Mouse (Mus musculus): ENCODE data around the gene Ppp1r14a. TPM values are rescaled to one million over a fixed set of nuclear protein-coding genes. Genes with fewer than 3 reads are reported as not detected.

Gene Ppp1r14a
- polyA plus RNA-seq, 1 experiment from 2014 or later = 246 TPM

DNA sequence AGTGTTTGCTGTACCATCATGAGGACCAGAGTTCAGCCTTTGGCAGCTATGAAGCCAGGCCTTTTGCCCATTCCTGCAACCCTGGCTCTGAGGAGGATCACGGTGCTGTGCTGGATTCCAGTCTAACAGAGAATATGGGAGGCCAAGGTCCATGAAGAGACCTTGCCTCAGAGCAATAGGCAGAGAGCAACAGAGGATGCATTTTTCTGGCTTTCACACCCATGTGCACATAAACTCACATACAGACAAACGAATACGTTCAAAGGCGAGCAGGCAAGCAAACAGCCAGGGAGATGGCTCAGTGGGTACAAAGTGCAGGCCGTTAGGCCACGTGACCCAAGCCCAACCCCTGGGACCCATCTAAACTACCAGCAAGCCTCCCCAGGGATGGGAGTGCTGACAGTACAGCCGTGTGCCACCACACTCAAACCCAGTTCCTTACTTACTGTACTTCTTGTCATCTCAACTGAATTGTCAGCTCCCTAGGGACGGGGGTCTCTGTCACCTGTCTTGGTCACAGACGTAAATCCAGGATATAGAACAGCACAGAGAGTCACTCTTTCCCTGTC lies 49.3 kb downstream of the Ppp1r14a start:
- TF ChIP-seq EP300 (IDR thresholded peaks at IDR 0.05) (no peak), CTCF (IDR thresholded peaks at IDR 0.05) (no peak)
- H3K4me1 ChIP-seq (ENCODE audit: insufficient read depth, low read depth, low read length) = no peaks in the 10 kb centered on the region

DNA sequence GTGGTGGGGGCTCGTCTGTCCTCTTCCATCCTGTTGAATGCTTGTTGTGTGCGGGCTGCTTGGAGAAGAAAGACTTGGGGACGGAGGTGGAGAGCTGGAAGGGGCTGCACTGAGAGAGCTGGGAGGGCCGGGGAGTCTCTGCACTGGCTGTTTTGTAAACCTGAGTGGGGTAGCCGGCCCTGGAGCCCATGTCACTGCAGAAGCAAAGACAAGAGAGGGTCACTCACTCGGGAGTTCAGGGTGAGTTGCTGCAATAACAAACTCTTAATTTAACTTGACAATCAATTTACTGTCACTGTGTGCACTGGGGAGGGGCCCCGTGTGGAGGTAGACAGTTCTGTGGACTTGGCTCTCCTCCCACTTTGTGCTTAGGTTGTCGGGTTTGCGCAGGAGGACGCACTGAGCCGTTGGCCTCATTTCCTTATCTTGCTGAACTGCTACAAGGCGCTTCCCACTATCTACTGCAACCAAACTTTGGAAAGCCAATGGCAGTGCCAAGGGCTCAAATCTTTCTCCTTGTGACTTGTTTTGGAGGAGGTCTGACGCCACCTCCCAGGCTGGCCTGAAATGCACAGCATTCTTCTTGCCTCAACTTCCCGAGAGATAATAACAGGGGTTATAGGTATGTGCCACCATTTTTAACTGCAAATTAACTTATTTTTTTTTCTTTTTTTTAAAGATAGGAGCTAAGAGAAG lies 50.0 kb downstream of the Ppp1r14a start:
- ATAC-seq = no peak
- Histone ChIP-seq H3K36me3 (ENCODE audit: insufficient read depth, low read length) (no peaks in the 10 kb centered on the region), H3K4me3 (ENCODE audit: low read depth, low read length) (no peak overlapping the region), H3K27me3 (replicated peaks; ENCODE audit: insufficient read depth, low read length) (no peaks in the 10 kb centered on the region), H3K9me3 (ENCODE audit: low read length) (no peaks in the 10 kb centered on the region), H3K9ac (replicated peaks; ENCODE audit: low read depth) (no peak overlapping the region), H3K27ac (ENCODE audit: low read length) (no peak overlapping the region), H3K4me1 (ENCODE audit: insufficient read depth, low read depth, low read length) (no peaks in the 10 kb centered on the region), H3K4me2 (replicated peaks; ENCODE audit: low read depth, low read length) (no peak overlapping the region)
- 57% methylated on average over 14 of the region's 14 CpGs for WGBS
- DNase-seq (ENCODE audit: low spot score) = no peak
- no peak for TF ChIP-seq EP300 (IDR thresholded peaks at IDR 0.05)
- no peak for TF ChIP-seq CTCF (IDR thresholded peaks at IDR 0.05)

More for the DNA sequence above, 49.3 kb downstream of the Ppp1r14a start:
- DNase-seq (ENCODE audit: low spot score) (no peak), ATAC-seq (no peak)
- no peaks in the 10 kb centered on the region for H3K9me3 ChIP-seq (ENCODE audit: low read length)
- no peaks in the 10 kb centered on the region for H3K27me3 ChIP-seq (replicated peaks; ENCODE audit: insufficient read depth, low read length)
- 81% methylated on average over 9 of the region's 9 CpGs for WGBS
- H3K4me2 ChIP-seq (replicated peaks; ENCODE audit: low read depth, low read length) = no peak overlapping the region
- H3K4me3 ChIP-seq (ENCODE audit: low read depth, low read length) = no peak overlapping the region
- no peaks in the 10 kb centered on the region for H3K36me3 ChIP-seq (ENCODE audit: insufficient read depth, low read length)
- no peak overlapping the region for H3K27ac ChIP-seq (ENCODE audit: low read length)
- no peak overlapping the region for H3K9ac ChIP-seq (replicated peaks; ENCODE audit: low read depth)

DNA sequence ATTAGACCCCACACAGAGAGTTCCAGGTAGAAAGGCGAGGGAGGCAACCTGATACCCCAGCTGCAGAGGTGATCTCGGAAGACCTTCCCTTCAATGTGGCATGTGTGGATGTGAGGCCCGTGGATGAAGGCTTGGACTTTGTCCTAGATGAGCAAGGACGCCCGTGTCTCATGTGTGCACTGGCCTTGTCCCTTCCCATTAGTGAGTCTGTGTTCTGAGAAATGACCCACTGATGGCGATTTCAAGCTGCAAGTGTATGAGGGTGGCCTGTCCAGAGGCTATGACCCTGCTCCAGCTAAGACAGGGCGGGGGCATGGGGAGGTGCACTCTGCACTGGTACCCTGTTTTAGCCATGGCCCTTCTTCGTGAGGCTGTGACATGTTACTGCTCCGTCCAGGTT lies 51.1 kb downstream of the Ppp1r14a start:
- Histone ChIP-seq H3K4me1 (ENCODE audit: insufficient read depth, low read depth, low read length) (no peaks in the 10 kb centered on the region), H3K9me3 (ENCODE audit: low read length) (no peaks in the 10 kb centered on the region), H3K36me3 (ENCODE audit: insufficient read depth, low read length) (no peaks in the 10 kb centered on the region), H3K27me3 (replicated peaks; ENCODE audit: insufficient read depth, low read length) (no peaks in the 10 kb centered on the region), H3K4me2 (replicated peaks; ENCODE audit: low read depth, low read length) (no peak overlapping the region), H3K9ac (replicated peaks; ENCODE audit: low read depth) (no peak overlapping the region), H3K27ac (ENCODE audit: low read length) (no peak overlapping the region), H3K4me3 (ENCODE audit: low read depth, low read length) (no peak overlapping the region)
- TF ChIP-seq EP300 (IDR thresholded peaks at IDR 0.05) (no peak), CTCF (IDR thresholded peaks at IDR 0.05) (no peak)
- no peak for ATAC-seq
- WGBS = 87% methylated on average over 9 of the region's 9 CpGs
- DNase-seq (ENCODE audit: low spot score) = no peak

GRCm38 (mm10) chr7:29340838-29341237 lies 51.7 kb downstream of the Ppp1r14a start:
- H3K9ac ChIP-seq (replicated peaks; ENCODE audit: low read depth) = no peak overlapping the region
- DNase-seq (ENCODE audit: low spot score) (no peak), ATAC-seq (no peak)
- TF ChIP-seq EP300 (IDR thresholded peaks at IDR 0.05) (no peak), CTCF (IDR thresholded peaks at IDR 0.05) (no peak)
- H3K9me3 ChIP-seq (ENCODE audit: low read length) = no peaks in the 10 kb centered on the region
- no peak overlapping the region for H3K4me2 ChIP-seq (replicated peaks; ENCODE audit: low read depth, low read length)
- H3K36me3 ChIP-seq (ENCODE audit: insufficient read depth, low read length) = no peaks in the 10 kb centered on the region
- 88% methylated on average over 8 of the region's 8 CpGs for WGBS
- no peaks in the 10 kb centered on the region for H3K27me3 ChIP-seq (replicated peaks; ENCODE audit: insufficient read depth, low read length)
- no peak overlapping the region for H3K27ac ChIP-seq (ENCODE audit: low read length)
- H3K4me3 ChIP-seq (ENCODE audit: low read depth, low read length) = no peak overlapping the region
- H3K4me1 ChIP-seq (ENCODE audit: insufficient read depth, low read depth, low read length) = no peaks in the 10 kb centered on the region

- H3K27ac ChIP-seq (ENCODE audit: low read length) = no peak overlapping the region
- no peak overlapping the region for H3K4me3 ChIP-seq (ENCODE audit: low read depth, low read length)
- DNase-seq (ENCODE audit: low spot score) = no peak
- H3K4me2 ChIP-seq (replicated peaks; ENCODE audit: low read depth, low read length) = no peak overlapping the region
- no peaks in the 10 kb centered on the region for H3K27me3 ChIP-seq (replicated peaks; ENCODE audit: insufficient read depth, low read length)
- H3K4me1 ChIP-seq (ENCODE audit: insufficient read depth, low read depth, low read length) = no peaks in the 10 kb centered on the region
- H3K9ac ChIP-seq (replicated peaks; ENCODE audit: low read depth) = no peak overlapping the region
- ATAC-seq = no peak
- WGBS = 81% methylated on average over 12 of the region's 12 CpGs
- TF ChIP-seq EP300 (IDR thresholded peaks at IDR 0.05) = no peak
- no peak for TF ChIP-seq CTCF (IDR thresholded peaks at IDR 0.05)
- H3K36me3 ChIP-seq (ENCODE audit: insufficient read depth, low read length) = no peaks in the 10 kb centered on the region
- H3K9me3 ChIP-seq (ENCODE audit: low read length) = no peaks in the 10 kb centered on the region
These were observed 52.6 kb downstream of the Ppp1r14a start for GRCm38 (mm10) chr7:29341722-29342121.

- Histone ChIP-seq H3K4me2 (replicated peaks; ENCODE audit: low read depth, low read length) (no peak overlapping the region), H3K4me3 (ENCODE audit: low read depth, low read length) (no peak overlapping the region), H3K27ac (ENCODE audit: low read length) (no peak overlapping the region), H3K9me3 (ENCODE audit: low read length) (no peaks in the 10 kb centered on the region), H3K36me3 (ENCODE audit: insufficient read depth, low read length) (no peaks in the 10 kb centered on the region), H3K4me1 (ENCODE audit: insufficient read depth, low read depth, low read length) (no peaks in the 10 kb centered on the region), H3K9ac (replicated peaks; ENCODE audit: low read depth) (no peak overlapping the region), H3K27me3 (replicated peaks; ENCODE audit: insufficient read depth, low read length) (no peaks in the 10 kb centered on the region)
- TF ChIP-seq EP300 (IDR thresholded peaks at IDR 0.05) (no peak), CTCF (IDR thresholded peaks at IDR 0.05) (no peak)
- ATAC-seq (no peak), DNase-seq (ENCODE audit: low spot score) (no peak)
- 67% methylated on average over 8 of the region's 8 CpGs for WGBS
These were observed 53.5 kb downstream of the Ppp1r14a start for GRCm38 (mm10) chr7:29342489-29343092.

Other genes starting within 250 kb of the Ppp1r14a start
- 0.01 and 0.05 TPM in 2 replicates for gene Ryr1, start 164.1 kb upstream of the Ppp1r14a start, polyA plus RNA-seq (2015; fragmentation: Nextera tagmentation; extraction: Ambion mirVana)
- 1.3 and 2.4 TPM in 2 replicates for gene Rasgrp4, start 154.5 kb upstream of the Ppp1r14a start, polyA plus RNA-seq (2015; fragmentation: Nextera tagmentation; extraction: Ambion mirVana)
- gene Fam98c, start 133.1 kb upstream of the Ppp1r14a start, polyA plus RNA-seq (2015; fragmentation: Nextera tagmentation; extraction: Ambion mirVana) = 35.7 and 40.2 TPM in 2 replicates
- 0.11 and 0.44 TPM in 2 replicates for gene Ggn, start 119.1 kb upstream of the Ppp1r14a start, polyA plus RNA-seq (2015; fragmentation: Nextera tagmentation; extraction: Ambion mirVana)
- 0.95 and 0.98 TPM in 2 replicates for gene Spred3, start 118.9 kb upstream of the Ppp1r14a start, polyA plus RNA-seq (2015; fragmentation: Nextera tagmentation; extraction: Ambion mirVana)
- 234 and 250 TPM in 2 replicates for gene Psmd8, start 108.6 kb upstream of the Ppp1r14a start, polyA plus RNA-seq (2015; fragmentation: Nextera tagmentation; extraction: Ambion mirVana)
- 0.81 and 1.00 TPM in 2 replicates for gene Catsperg1, start 75.3 kb upstream of the Ppp1r14a start, polyA plus RNA-seq (2015; fragmentation: Nextera tagmentation; extraction: Ambion mirVana)
- 2.2 and 2.4 TPM in 2 replicates for gene Kcnk6, start 56.8 kb upstream of the Ppp1r14a start, polyA plus RNA-seq (2015; fragmentation: Nextera tagmentation; extraction: Ambion mirVana)
- 93.9 and 96.2 TPM in 2 replicates for gene Yif1b, start 51.0 kb upstream of the Ppp1r14a start, polyA plus RNA-seq (2015; fragmentation: Nextera tagmentation; extraction: Ambion mirVana)
- gene 2200002D01Rik, start 40.8 kb upstream of the Ppp1r14a start, polyA plus RNA-seq (2015; fragmentation: Nextera tagmentation; extraction: Ambion mirVana) = 123 and 134 TPM in 2 replicates
- 429 and 453 TPM in 2 replicates for gene Spint2, start 7.4 kb upstream of the Ppp1r14a start, polyA plus RNA-seq (2015; fragmentation: Nextera tagmentation; extraction: Ambion mirVana)
- 2.0 and 2.5 TPM in 2 replicates for gene Dpf1, start 14.6 kb downstream of the Ppp1r14a start, polyA plus RNA-seq (2015; fragmentation: Nextera tagmentation; extraction: Ambion mirVana)
- 17.7 and 18.5 TPM in 2 replicates for gene Sipa1l3, start 229.3 kb downstream of the Ppp1r14a start, polyA plus RNA-seq (2015; fragmentation: Nextera tagmentation; extraction: Ambion mirVana)

Measured in lung, postnatal 0 days (tissue).